Mouse (Mus musculus) brain, embryonic 18.5 days (tissue): ENCODE data around the gene Fank1.
"Not testable (repeated sequence)": the region's sequence is repeated elsewhere in the genome, so short reads cannot be mapped to it uniquely, and the experiment has no call there.

Experiments used
- DNase-seq: peaks from one replicate; pipeline ENCODE4 v3.0.0-alpha.2; 2012; ENCODE audit warnings: low read depth, low spot score

The Fank1 gene

GRCm38 (mm10) chr7:133828514-133828913, 51.9 kb downstream of the Fank1 start:
- no peak for DNase-seq

DNA sequence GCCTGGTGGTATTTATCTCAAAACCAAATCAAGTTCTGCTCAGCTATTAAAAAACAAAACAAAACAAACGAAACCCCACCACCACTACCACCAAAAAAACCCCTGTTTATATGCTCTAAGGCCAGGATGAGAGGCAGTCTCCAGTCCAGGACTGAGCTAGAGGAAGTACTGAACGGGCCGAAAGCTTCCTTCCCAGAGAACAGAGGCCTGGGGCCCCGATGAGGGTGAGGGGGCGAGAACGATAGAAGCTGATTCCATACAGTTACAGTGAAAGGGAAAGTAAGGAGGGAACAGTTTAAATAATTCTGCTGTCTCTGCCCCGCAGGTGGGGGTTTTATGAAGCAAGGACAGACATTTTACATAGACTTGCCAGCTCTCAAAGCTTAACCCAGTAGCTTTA, 52.9 kb downstream of the Fank1 start:
- DNase-seq = no peak

- no peak for DNase-seq
Measured at GRCm38 (mm10) chr7:133839546-133839945, 62.9 kb downstream of the Fank1 start.

- no peak for DNase-seq
Measured at GRCm38 (mm10) chr7:133842079-133842478, 65.4 kb downstream of the Fank1 start.

DNA sequence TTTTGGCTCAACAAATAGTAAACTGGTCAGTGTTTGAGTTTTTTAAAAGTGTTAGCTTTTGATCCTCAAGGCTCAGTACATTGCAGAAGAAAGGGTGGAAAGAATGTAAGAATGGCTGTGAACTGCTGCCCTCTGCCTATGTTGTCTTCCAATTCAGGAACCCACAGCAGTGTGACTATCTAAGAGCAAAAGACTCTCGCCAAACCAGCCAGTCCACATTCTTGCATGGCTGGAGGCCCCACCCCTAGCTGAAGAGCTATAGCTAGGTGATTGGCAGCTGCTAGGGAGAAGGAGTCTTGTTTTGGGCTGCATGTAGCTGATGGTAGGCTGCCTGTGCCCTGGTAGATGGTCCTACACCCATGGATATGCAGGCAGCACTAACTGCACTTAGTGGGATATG, 70.5 kb downstream of the Fank1 start:
- no peak for DNase-seq

DNA sequence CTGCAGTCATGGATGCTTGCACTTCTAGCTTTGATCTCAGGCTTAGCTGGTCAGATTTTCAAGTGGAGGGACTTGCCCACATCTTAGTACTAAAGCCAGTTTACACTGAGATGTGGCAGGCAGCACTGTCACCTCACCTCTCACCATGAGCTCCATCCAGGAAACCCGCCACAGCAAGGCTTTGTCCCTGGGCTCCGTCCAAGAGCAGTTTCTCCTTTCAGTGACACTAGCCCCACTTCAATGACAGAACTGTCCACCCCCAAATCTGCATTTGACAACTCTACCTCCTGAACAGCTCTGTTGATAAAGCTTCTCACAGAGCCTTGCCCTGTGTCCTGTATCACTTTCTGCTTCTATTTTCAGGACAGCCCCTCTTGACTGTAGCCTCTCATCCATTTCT, 71.5 kb downstream of the Fank1 start:
- DNase-seq = no peak

DNA sequence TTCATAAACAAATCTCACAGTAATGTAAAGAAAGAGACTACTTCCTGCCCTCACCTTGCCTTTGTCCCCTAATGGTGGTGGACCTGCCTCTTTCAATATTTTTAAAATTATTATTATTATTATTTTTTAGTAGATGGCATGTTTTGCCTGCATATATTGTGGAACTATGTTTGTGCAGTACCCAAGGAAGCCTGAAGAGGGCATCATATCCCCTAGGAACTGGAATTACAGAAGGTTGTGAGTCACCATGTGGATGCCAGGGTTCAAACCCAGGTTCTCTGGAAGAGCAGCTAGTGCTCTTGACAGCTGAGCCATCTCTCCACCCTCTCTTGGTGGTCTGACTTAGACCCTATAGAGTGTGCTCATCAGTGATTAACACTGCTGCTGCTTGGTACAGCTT, 74.1 kb downstream of the Fank1 start:
- no peak for DNase-seq

- DNase-seq = peak; percentile 46
Measured at GRCm38 (mm10) chr7:133856278-133856677, 79.6 kb downstream of the Fank1 start.

DNA sequence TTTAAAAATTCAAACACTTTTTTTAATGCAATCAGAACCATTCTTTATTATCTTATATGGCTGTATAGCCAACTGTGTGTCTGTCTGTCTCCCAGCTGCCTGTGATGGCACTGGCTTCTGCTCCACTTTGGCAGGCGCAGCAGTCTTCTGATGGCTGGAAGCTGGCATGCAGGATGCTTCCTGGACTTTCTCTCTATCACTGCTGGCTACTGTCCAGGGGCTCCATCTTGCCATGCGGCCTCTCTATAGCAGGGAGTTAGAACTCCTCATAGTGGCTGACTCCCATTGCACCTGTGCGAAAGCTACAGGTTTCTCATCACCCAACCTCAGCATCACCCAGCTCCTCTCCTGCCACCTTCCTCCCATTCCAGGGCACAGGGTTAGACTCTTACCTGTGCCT, 81.8 kb downstream of the Fank1 start:
- DNase-seq = no peak

DNA sequence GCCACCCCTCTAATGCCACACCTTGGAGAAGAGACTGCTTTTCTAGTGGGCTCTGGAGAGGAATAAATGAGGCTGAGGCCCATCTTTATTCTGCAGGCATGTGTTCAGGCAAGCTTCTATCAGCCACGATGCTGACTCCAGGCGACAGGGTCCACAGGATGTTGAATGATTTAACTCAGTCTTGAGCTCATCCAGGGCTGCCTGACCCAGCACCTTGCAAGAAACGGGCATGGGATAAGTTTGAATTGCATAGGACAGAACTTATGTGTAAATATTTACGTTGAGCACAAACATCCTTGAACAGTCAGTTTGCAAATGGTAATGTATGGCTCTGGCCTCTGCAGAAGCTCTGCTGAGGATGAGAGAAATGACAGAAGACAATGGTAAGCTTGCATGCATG, 82.9 kb downstream of the Fank1 start:
- no peak for DNase-seq

DNA sequence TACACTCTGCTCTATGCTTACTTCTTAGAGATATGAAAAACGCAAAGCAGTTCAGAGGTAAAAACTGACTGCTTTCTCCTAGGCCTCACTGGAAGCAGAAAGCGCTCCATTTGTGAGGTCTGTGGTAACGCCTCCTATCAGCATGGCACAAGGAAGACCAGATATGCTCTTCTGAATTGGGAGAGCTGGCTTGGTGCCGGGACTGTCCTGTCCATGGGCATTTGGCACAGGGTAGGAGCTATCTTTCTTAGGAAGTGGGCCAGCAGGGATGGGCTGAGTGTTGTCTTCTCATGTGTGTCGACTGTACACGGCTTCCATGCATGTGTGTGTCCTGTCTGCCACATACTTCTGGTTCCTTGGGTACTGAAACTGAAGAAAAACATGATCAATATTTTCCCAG, 85.6 kb downstream of the Fank1 start:
- no peak for DNase-seq

DNA sequence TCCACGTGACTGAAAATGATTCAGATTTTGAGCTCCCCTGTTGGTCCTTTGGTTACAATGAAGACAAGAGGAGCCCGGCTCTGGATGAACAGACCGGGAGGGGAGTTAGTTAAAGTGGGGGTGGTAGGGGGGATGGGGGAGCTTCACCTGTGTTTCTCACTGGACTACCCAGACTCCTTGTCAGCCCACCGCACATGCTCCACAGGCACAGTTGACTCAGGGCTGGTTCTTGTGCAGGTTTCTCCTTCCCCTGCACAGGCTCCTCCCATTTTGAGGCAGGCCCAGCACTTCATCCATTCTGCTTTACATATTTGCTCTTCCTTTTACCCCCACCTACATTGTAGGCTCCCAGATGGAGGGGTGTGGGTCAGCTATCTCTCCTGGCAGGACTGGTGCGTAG, 86.1 kb downstream of the Fank1 start:
- no peak for DNase-seq

DNA sequence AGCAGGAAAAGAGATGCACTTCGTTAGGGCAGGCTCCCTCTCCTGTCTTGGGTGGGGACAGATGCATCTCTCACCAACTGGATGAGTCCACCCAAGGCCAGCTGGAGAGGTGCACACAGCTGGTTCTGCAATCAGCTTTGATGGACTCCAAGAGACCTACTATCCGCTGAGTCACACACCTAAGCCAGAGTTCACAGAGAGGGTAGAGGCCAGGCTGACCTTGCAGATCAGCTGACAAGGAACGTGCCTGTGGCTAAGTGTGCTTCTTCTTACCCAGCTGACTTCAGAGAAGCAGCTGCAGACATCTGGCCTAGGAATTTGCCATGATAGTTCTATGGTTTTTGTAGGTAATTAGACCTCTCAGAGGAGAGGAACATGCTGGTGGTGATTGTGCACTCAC, 86.5 kb downstream of the Fank1 start:
- no peak for DNase-seq

DNA sequence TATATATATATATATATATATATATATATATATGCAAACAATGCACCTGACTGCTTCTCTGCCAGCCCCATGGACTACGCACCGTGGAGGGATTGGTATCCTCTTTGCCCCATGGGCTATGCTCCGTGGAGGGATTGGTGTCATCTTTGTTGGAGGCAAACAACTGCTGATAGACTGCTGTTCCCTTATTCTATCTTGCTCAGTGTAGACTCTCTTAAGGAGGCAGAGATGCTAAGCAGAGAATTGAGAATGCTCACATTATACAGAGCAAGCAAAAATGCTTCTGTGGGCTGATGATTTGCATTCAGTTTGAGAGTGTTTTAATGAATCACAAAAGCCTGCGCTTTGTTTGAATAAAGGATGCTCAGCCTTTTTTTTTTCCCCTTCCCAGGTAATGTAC, 87.0 kb downstream of the Fank1 start:
- DNase-seq = peak; percentile 12

DNA sequence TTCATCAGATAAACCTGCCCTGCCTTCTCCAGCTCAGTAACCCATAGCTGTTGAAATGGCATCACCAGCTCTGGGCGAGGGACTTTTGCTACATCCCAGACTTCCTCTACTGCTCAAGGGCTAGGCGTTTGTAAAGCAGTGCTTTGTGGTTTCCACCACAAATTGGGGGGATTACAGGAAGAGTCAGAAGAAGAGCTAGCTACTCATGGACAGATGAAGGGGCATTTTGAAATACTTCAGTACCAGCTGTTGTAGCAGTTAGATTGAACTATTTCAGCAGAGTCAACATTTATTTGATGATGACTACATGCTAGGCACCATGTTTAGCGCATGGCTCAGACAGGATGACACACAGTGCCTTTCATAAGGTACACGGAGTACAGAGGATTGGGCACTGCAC, 93.6 kb downstream of the Fank1 start:
- DNase-seq = no peak

DNA sequence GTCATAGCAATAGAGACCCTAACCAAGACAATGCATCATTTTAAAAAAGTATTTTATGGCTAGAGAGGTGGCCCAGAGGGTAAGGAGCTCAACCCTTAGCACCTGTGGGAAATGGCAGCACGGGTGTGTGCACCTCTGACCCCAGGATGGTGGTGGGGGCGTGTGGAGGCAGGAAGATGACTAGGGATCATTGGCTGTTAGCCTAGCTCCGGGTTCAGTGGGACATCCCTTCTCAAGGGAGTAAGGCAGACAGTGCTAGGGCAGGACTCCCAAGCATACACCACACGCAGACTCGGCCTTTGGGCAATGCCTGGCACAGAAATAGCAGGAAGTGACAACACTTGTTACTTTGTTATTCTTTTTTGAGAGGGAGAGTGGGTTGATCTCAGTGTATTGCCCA, 96.0 kb downstream of the Fank1 start:
- no peak for DNase-seq

DNA sequence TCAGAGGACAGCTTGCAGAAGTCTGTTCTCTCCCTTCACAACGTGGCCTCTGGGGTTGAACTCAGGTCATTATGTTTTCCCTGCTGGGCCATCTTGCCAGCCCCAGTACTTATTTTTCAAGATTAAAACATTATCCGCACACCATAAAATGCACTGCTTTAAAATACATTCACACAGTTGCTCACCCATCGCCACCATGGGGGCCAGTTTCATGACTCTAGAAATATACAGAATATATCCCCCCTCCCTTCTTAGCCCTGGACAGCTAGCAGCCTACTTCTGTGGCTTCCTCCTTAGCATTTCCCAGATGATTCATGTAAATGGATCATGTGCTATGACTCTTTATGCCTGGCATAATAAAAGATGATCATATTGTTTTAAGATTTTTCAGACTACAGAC, 99.5 kb downstream of the Fank1 start:
- DNase-seq = no peak

DNA sequence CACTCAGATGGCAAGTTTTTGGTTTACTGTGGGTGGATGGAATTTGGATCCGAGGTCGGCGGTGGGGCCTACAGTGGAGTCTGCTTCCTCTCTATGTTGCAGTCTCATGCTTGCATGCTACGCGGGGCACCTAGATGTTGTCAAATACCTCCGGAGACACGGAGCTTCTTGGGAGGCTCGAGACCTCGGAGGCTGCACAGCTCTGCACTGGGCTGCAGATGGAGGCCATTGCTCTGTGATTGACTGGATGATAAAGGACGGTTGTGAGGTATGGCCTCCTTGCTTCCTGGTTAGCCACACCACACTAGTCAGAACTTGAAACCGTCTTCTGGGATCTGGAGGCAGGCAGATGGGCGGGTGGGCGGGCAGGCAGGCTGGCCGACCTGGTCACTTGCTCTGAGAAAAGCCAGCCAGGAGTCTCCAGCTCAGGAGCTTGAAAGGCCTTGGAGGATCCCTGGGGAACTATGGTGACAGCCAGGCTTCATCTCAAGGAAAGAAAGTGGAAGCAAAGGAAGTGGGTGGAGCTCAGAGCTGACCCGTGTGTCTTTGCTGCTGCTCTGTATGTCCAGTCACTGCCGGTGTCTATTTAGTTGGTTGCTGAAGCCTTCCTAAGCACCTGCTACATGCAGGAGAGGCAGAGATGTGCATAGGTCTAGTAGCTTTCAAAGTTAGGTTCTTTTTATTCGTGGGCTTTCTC, 100.1 kb downstream of the Fank1 start:
- no peak for DNase-seq

DNA sequence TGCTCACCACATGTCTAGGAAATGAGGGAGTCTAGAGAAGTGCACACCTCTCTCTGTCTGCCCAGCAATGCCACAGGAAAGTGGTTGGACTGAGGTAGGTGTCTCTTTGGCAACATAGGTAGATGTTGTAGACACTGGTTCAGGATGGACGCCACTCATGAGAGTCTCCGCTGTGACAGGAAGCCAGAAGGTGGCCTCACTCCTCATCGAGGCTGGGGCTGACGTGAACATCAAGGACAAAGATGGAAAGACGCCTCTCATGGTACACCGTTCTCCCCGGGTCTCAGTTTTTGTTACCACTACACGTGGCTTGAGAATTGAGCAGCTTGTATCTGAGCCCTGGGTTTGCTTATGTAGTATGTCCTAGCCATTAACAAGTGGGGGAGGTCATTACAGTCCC, 103.1 kb downstream of the Fank1 start:
- DNase-seq = no peak

DNA sequence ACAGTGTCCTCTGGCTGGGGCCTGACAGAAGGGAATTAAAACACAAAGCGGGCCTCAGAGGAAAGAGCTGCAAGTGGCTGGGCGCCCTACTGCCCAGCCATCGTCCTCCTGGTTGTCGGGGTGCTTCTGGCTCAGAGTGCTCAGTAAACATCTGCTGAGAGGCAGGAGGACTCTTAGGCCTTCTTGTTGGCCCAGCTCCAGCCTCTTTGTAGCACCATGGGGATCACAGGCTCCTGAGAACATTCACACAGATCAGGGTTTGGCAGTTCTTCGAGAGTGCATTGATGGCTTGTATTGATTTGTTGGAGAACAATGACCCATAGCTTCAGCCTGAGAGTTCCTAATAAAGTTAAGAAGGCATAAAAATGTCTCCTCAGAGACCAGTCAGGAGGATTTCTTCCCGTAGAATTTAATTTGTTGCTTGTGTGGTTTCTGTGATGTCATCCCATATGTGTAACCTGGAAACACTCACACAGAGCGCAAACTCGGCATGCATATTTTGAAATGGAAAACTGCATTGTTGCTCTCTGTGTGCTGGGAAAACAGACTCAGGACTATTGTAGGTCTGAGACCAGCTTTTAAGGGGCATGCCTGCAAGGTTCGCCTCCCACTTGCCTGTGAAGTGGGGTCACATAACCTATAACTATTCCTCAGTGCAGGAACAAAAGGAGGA, 108.2 kb downstream of the Fank1 start:
- DNase-seq = not testable (repeated sequence)

- no peak for DNase-seq
Measured at GRCm38 (mm10) chr7:133888926-133889920, 112.6 kb downstream of the Fank1 start.

- DNase-seq = no peak
Measured at GRCm38 (mm10) chr7:133889986-133890385, 113.3 kb downstream of the Fank1 start.
